Mouse (Mus musculus) C2C12 (cell line): ENCODE results near the gene Zdhhc20.

Experiments
- CEBPB ChIP-seq: IDR thresholded peaks from one replicate; pipeline ENCODE4 v1.6.1; 2011; ENCODE audit warnings: low read depth, mild to moderate bottlenecking, control low read depth, moderate library complexity
- CTCF ChIP-seq: IDR thresholded peaks from one replicate; pipeline ENCODE4 v1.5.1; 2011; ENCODE audit not compliant: control insufficient read depth, insufficient read depth, insufficient read length
- MYOG ChIP-seq: IDR thresholded peaks from one replicate; pipeline ENCODE4 v1.6.1; 2011; ENCODE audit not compliant: control insufficient read depth, insufficient read length; ENCODE audit errors: extremely low read depth

DNA sequence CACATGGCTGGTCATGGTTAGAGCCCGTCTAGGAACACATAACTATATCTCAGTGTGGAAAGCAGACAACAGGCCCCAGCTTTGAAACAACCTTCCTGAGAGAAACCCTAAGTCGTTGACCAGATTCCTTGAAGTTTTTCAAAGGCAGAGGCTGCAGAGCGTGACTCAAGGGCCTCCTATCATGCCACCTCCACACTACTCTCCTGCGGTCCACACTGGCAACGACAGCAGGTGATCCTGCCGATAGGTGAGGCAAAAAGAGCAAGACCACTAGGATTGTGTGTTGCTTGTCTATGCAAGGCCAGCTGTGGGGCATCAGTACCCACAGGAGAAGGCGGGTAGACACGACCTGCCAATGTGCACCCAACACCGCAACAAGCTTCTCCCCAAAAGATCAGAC, 100.3 kb downstream of the Zdhhc20 start:
- no peak for TF ChIP-seq CTCF
- TF ChIP-seq MYOG: no peak
- no peak for TF ChIP-seq CEBPB
